In the genomic region with DNA sequence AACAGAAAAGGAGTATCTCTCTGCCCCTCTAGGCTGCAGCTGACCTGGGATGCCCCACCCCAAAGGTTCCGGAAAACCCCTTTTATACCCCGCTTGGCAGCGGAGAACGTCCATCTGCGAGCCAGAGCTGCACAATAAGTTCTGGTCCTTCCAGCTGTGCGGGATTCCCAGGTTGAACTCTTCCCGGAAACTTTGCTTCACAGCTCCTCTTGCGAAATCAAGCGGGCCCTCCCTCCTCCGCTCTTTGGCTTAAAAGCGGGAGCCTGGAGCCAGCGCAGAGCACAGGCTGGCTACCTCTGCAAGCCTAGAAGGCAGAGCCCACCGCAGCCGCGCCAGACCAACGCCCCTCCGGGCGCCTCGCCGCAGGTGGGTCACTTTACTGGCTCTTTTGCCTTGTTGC, we compare ENCODE assay signal across 8 mouse cellular contexts. TPM values are rescaled to one million over a fixed set of nuclear protein-coding genes. Genes with fewer than 3 reads are reported as not detected.
DNase-seq lines count a peak whose midpoint lies in the region; ATAC-seq and TF ChIP-seq lines count a peak whose summit lies in the region.

A gene (plus strand): TSS at position 282 of the 400 bp plus-strand sequence.

- H3K9ac ChIP-seq in embryonic facial prominence, embryonic 15.5 days, result no peak within 1 kb of the TSS
- peak within 1 kb of the TSS; percentile 68 for H3K9ac ChIP-seq in heart, embryonic 13.5 days
- H3K9ac ChIP-seq in kidney, postnatal 0 days (ENCODE audit: low read depth, low read length), result peak within 1 kb of the TSS; percentile 40; the same call in 1 of the 2 replicates

- H3K4me1 ChIP-seq in cerebellum, adult 2 months (ENCODE audit: control insufficient read depth, insufficient read depth, low read length), result no peaks in the 10 kb centered on the region
- peaks cover 8% of the 10 kb centered on the region for H3K4me1 ChIP-seq in embryonic facial prominence, embryonic 15.5 days
- 0 out of 2 replicates have a peak, but pooled peaks cover 8% of the 10 kb centered on the region for H3K4me1 ChIP-seq in heart, embryonic 13.5 days
- no peaks in the 10 kb centered on the region for H3K4me1 ChIP-seq in kidney, postnatal 0 days (replicated peaks; ENCODE audit: insufficient read depth, low read length)

- H3K27ac ChIP-seq in cerebellum, adult 2 months (ENCODE audit: insufficient read depth, low read length), result no peak within 1 kb of the TSS
- H3K27ac ChIP-seq in embryonic facial prominence, embryonic 15.5 days (replicated peaks), result 0 out of 2 replicates have a peak within 1 kb of the TSS, but pooled peaks have one; percentile 28
- H3K27ac ChIP-seq in heart, embryonic 13.5 days (replicated peaks), result no peak within 1 kb of the TSS
- no peak within 1 kb of the TSS for H3K27ac ChIP-seq in kidney, postnatal 0 days

- peak within 1 kb of the TSS; percentile 65 for H3K4me2 ChIP-seq in embryonic facial prominence, embryonic 15.5 days (replicated peaks)
- peak within 1 kb of the TSS; percentile 70 for H3K4me2 ChIP-seq in heart, embryonic 13.5 days
- peak within 1 kb of the TSS; percentile 68 for H3K4me2 ChIP-seq in kidney, postnatal 0 days (ENCODE audit: low read length)

- no peaks in the 10 kb centered on the region for H3K9me3 ChIP-seq in embryonic facial prominence, embryonic 15.5 days (replicated peaks)
- H3K9me3 ChIP-seq in heart, embryonic 13.5 days, result no peaks in the 10 kb centered on the region
- H3K9me3 ChIP-seq in kidney, postnatal 0 days (replicated peaks; ENCODE audit: low read length), result no peaks in the 10 kb centered on the region

- no peak for TF ChIP-seq POLR2A in cerebellum, adult 2 months (IDR thresholded peaks at IDR 0.05; ENCODE audit: borderline replicate concordance, insufficient read depth, low read length)

- H3K4me3 ChIP-seq in cerebellum, adult 2 months (replicated peaks; ENCODE audit: insufficient read depth, low read depth, low read length), result no peak within 1 kb of the TSS
- H3K4me3 ChIP-seq in embryonic facial prominence, embryonic 15.5 days (replicated peaks), result peak within 1 kb of the TSS; percentile 37
- peak within 1 kb of the TSS; percentile 44 for H3K4me3 ChIP-seq in heart, embryonic 13.5 days
- peak within 1 kb of the TSS; percentile 26 for H3K4me3 ChIP-seq in kidney, postnatal 0 days (replicated peaks; ENCODE audit: low read depth, low read length)

- DNase-seq in cerebellum, postnatal 14 days, result peak; percentile 3 to 8
- no peak for DNase-seq in cerebellum, adult 2 months
- peak; percentile 65 for DNase-seq in kidney, postnatal 0 days (ENCODE audit: low spot score)
- DNase-seq in lung, postnatal 25 days (ENCODE audit: low spot score), result peak; percentile 72
- peak; percentile 12 for DNase-seq in splenic B cell, adult 2 months (ENCODE audit: low read depth, low spot score)
- no peak for DNase-seq in c-Kit-positive CD71-positive TER-119-positive erythroid progenitor cells, embryonic 14.5 days (ENCODE audit: low spot score)

- no peaks in the 10 kb centered on the region for H3K27me3 ChIP-seq in cerebellum, adult 2 months (ENCODE audit: control insufficient read depth, insufficient read depth, low read length)
- no peaks in the 10 kb centered on the region for H3K27me3 ChIP-seq in embryonic facial prominence, embryonic 15.5 days
- no peaks in the 10 kb centered on the region for H3K27me3 ChIP-seq in heart, embryonic 13.5 days (replicated peaks)
- no peaks in the 10 kb centered on the region for H3K27me3 ChIP-seq in kidney, postnatal 0 days (ENCODE audit: insufficient read depth, low read length)
- H3K27me3 ChIP-seq in splenic B cell, adult 2 months (ENCODE audit: control insufficient read depth, insufficient read depth, low read length, poor library complexity, severe bottlenecking), result no peaks in the 10 kb centered on the region

- no peaks in the 10 kb centered on the region for H3K36me3 ChIP-seq in embryonic facial prominence, embryonic 15.5 days
- no peaks in the 10 kb centered on the region for H3K36me3 ChIP-seq in heart, embryonic 13.5 days
- no peaks in the 10 kb centered on the region for H3K36me3 ChIP-seq in kidney, postnatal 0 days (ENCODE audit: insufficient read depth, low read length)
- H3K36me3 ChIP-seq in splenic B cell, adult 2 months (ENCODE audit: control insufficient read depth, insufficient read depth, low read length, poor library complexity, severe bottlenecking), result no peaks in the 10 kb centered on the region

- no peak for TF ChIP-seq CTCF in cerebellum, adult 2 months (IDR thresholded peaks at IDR 0.05; ENCODE audit: borderline replicate concordance, insufficient read depth, low read depth, low read length)
- TF ChIP-seq CTCF in kidney, postnatal 0 days (IDR thresholded peaks at IDR 0.05; ENCODE audit: low read depth), result no peak

- peak; percentile 51; the same call in 1 of the 2 replicates for ATAC-seq in embryonic facial prominence, embryonic 15.5 days (ENCODE audit: insufficient number of reproducible peaks, low FRiP score, low TSS enrichment, low read depth)
- ATAC-seq in heart, embryonic 13.5 days (ENCODE audit: extremely low read depth, insufficient number of reproducible peaks, low FRiP score, low TSS enrichment), result no peak
- ATAC-seq in kidney, postnatal 0 days (replicated peaks; ENCODE audit: low FRiP score, low read depth), result no peak; the same call in 1 of the 2 replicates

- WGBS in cerebellum, adult 2 months, result 5% methylated on average over 20 of the region's 20 CpGs
- under 1% methylated on average over 20 of the region's 20 CpGs for WGBS in embryonic facial prominence, embryonic 15.5 days
- WGBS in heart, embryonic 13.5 days, result 2% methylated on average over 20 of the region's 20 CpGs
- WGBS in kidney, postnatal 0 days, result 2% methylated on average over 20 of the region's 20 CpGs

RNA-seq across cellular contexts. Expression of the gene that starts here (rescaled TPM):
- polyA plus RNA-seq in cerebellum, adult 2 months (2012; rRNA removed), result 0.38 and 0.65 TPM in 2 replicates
- 8.4 and 8.7 TPM in 2 replicates for polyA plus RNA-seq in embryonic facial prominence, embryonic 15.5 days (2015; fragmentation: Nextera tagmentation; extraction: Ambion mirVana)
- 0.17 and 0.33 TPM in 2 replicates for polyA plus RNA-seq in heart, embryonic 13.5 days (2015; fragmentation: Nextera tagmentation; extraction: Ambion mirVana)
- 6.9 and 7.4 TPM in 2 replicates for polyA plus RNA-seq in kidney, postnatal 0 days (2015; fragmentation: Nextera tagmentation; extraction: Ambion mirVana)

Comparison
In these comparisons a context has a peak if more than half of its experiments do, and no peak if none do; other contexts are left out.
1. DNase-seq: peak in cerebellum, postnatal 14 days (2 of 2), kidney, postnatal 0 days (single experiment), lung, postnatal 25 days (single experiment) and splenic B cell, adult 2 months (single experiment); none in cerebellum, adult 2 months (0 of 2) and c-Kit-positive CD71-positive TER-119-positive erythroid progenitor cells, embryonic 14.5 days (single experiment).
2. Peak in every context shown above with its lines, with median percentiles within 50 percentile points of each other: H3K4me2 ChIP-seq.